Mouse (Mus musculus) urinary bladder, postnatal 25 days (tissue): ENCODE results near the gene Wdfy3.
"Not testable (repeated sequence)": the region's sequence is repeated elsewhere in the genome, so short reads cannot be mapped to it uniquely, and the experiment has no call there.

Experiments
- DNase-seq: peaks from one replicate; pipeline ENCODE4 v3.0.0; 2022; ENCODE audit warnings: low spot score

Gene Wdfy3

GRCm38 (mm10) chr5:102069767-102070413 is at the start of gene Wdfy3:
TSS of gene Wdfy3 (minus strand) at chr5:102069921.
- peak; percentile 75 for DNase-seq

- no peak for DNase-seq
Measured at GRCm38 (mm10) chr5:102113009-102113408, 43.3 kb upstream of the Wdfy3 start.

DNA sequence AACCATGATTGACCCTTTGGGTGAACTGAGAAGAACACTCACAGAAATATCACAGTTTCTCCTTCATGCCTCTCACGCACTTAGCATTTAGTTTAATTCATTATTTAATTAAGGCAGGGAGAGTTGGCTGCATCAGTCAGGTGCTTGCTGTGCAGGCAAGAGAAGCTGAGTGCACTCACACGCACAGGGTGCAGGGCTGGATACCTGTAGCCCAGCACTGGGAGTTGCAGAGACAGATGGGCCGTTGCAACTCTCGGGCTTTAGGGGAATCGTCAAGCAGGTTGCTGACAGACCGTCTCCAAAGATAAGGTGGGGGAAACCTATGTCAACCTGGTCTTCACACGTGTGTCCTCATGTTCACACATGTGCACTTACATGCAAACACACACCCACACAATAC is 42.3 kb upstream of the Wdfy3 start:
- DNase-seq: no peak

- DNase-seq: no peak
Measured at GRCm38 (mm10) chr5:102110031-102110430, 40.3 kb upstream of the Wdfy3 start.

DNA sequence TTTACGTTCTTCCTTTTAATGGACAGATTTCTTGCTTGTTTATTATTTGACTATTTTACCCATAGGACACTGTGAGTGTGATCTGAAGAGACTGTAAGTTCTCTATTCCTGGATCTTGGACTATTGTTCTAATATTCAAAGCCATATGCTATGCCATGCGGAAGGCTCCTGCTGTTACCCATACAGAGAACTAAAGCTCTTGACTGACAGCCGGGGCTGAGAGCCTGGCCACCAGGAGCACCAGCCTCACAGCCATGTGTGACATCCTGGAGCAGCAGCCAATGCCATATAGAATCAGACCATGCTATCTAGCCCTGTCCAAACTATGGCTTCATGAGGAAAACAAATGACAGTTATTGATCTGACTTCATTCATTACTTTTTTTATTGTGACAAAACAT is 36.2 kb upstream of the Wdfy3 start:
- DNase-seq: no peak

DNA sequence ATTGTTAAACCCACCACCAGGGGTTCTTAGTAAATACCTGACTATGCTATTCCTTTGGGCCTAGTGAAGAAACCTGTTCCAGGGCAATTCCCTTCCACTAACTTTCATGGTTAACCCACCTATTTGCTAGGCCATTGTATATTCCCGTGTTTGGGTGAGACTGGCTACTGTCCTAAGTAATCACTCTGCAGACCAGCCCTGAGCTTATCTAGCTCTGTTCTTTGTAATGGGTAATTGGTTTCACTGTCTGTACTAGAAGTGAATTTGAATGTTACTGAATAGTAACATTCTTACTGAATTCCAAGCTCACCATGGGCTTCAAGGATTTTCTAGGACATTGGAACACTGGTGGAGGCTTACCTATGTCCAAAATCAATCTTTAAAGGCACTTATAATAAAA is 32.1 kb upstream of the Wdfy3 start:
- not testable (repeated sequence) for DNase-seq

DNA sequence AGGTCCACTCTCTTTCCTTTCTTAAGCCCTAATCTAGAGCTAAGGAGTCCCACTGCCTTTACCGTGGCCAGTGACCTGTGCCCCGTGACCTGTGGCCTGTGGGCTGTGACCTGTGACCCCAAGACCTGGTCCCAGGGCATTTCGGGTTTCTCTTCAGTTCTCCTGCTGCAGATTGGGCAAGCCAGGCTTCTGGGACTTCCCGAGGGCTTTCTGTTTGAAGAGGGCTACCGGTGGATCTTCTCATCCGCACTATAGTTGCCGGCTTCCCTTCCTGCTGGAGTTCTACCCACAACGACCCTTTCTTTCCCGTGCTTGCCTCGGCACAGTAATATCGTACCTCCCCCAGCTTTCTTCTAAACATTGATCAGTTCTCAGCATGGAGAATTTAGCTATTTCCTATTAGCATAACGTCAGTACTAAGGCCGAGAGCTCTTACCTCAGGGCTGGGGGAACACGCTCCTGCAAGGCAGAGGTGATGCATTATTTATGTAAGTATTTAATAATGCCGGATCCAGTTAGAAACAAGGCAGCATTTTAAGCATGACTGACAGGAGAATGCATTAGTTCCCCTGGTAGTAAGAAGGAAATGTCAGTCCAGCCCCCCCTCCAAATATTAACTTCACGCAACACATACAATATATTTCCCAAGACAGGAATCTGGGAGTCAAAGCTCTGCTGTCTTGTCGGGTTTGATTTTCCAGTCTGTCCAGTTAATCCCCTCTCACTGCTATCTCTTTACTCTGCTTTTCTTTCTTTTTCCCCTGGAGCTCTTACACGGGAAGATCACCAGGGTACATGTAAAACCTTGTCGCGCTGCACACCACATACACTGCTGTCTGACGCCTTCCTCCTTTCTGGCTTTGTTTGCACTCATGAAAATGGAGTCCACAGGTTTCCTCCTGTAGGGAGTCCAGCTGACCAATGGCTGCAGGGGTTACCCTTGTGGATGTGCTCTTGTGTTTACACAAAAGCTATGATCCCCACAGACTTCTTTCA is 30.8 kb upstream of the Wdfy3 start:
- DNase-seq: no peak

DNA sequence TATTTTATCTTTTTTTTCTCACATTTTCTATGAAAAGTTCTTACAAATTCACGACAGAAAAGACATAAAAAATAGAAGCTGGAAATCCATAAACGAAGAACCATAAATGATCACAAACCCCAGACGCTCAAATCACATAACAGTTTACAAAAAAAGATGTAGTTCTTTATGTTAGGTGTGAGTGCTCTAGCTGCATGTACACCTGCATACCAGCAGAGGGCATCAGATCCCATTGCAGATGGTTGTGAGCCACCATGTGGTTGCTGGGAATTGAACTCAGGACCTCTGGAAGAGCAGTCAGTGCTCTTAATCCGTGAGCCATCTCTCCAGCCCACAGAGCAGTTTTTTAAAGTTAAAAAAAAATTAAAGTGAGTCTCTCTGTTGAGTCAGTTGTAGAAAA is 25.9 kb upstream of the Wdfy3 start:
- DNase-seq: no peak

- DNase-seq: no peak
Measured at GRCm38 (mm10) chr5:102090686-102091085, 21.0 kb upstream of the Wdfy3 start.

DNA sequence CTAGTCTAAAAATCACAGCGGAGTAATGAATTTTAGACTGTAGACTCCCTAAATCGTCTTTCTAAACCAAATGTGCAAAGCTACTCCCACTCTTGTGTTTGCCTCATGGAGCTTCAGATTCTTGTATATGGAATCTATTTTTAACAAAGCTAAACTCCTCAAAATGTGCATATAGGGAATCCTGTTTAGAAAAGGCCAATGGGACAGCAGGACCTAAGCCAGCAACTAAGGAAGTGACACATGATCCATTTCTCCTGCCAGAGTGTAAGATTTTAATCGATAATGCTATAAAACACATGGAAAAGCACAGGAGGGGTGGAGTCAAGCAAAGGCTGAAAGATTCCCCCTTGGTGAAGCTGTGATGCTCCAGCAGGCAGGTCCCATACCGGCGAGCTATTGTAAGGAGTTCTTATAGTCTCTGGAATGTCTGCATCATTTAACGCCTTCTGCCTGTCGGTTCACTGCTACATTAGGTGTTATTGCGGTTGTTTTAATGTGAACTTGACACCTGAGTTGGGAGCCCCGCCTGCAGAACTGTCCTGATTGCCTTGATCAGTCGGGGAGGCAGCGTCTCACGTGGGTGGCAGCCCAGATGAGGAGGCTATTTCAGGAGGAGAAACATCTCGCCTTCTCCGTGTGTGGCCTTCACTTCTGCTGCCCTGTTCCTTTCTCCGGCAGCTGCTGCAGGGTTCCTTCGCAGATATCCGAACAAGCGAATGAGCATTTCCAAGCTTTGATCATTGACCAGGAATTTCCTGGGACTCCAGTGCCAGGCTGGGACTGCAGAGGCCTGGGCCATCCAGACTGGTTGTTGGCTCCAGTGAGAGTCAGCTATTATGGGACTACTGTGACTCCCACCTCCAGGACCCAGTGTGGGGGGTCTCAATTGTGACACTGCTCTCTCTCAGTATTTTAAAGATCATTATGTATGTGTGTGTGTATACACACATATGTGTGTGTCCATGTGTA is 15.3 kb upstream of the Wdfy3 start:
- DNase-seq: no peak

DNA sequence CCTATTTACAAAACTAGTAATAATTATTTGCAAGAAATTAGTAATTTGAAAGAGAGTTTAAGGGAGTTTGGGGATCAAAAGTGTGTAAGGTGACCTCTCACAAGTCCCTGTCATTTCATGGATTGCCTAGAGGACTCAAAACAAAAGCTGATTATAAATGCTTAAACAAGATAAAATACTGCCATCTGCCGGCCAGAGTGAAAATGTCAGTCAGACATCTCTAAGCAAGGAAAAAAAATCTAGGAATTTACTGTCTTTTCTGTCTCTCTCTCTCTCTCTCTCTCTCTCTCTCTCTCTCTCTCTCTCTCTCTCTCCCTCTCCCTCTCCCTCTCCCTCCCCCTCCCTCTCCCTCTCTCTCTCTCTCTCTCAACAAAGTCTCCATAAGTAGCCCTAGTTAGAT is 4.4 kb upstream of the Wdfy3 start:
- DNase-seq: peak; percentile 52

DNA sequence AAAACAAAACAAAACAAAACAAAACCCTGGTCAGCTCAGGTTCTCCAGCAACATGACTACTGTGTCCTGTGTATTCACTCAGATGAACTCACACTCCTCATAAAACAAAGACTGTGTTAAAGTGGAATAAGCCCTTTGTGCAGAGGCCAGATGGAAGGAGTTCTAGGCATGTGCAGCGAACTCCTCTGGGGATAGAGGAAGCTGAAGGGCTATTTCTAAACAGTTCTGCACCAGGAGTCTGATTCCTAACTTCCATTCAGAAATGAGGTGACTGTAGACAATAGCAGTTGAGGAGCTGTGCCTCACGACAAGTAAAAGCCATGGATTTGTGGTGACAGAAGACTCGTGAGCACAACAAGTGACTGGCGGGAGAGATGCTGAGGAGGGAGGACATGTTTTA is 2.3 kb upstream of the Wdfy3 start:
- DNase-seq: no peak

DNA sequence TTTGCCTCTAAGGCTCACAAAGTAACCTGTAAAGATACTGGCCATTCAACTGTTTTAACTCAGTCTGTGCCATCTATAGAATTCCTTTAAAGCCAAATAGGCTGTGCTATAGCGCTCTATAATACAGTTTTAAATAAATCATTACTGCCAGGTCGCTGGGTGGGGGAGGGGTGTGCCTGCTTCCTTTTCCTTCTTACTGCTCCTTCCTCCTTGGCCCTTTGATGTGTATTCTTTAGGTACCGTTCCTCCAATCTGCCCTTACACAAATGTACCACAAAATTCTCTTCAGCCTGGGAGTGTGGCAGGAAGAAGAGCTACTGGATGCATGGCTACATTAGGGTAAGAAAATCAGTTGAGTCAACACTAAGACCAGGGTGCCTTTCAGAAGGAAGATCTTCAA is 1.5 kb upstream of the Wdfy3 start:
- no peak for DNase-seq

DNA sequence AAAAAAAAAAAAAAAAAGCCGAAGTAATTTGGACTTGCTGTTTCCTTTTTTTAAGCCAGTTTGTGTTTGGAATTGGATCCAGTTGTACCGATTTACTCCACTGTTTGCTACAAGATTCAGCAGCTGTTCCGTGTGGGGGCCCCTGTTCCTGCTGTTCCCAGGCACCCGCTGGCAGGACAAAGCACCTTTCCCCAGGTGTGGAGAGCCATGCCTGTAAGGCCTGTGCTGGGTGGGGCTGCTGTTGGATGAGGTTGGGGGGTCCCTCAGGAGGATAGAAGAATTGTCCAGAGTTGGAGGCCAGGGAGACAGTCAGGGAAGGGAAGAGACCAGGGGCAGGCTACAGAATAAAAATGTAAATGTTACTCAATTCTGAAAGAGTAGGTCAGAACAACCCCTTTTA is 1.1 kb upstream of the Wdfy3 start:
- no peak for DNase-seq

DNA sequence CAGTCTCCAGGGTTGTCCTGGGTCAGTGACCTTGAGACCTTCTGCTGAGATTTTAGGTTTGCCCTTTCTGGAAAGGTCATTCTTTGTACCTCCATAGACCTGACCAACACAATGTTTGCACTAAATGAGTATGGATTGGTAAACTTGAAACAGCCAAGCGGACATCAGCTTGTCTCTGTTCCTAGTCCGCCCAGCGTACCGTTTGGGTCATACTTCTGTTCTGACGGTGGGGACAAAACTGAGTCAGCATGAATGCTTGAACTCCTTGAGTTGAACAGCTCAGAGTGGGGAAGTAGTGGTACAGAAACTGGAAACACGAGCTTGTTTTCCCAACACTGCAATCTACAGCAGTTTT is 670 bp upstream of the Wdfy3 start:
- no peak for DNase-seq

DNA sequence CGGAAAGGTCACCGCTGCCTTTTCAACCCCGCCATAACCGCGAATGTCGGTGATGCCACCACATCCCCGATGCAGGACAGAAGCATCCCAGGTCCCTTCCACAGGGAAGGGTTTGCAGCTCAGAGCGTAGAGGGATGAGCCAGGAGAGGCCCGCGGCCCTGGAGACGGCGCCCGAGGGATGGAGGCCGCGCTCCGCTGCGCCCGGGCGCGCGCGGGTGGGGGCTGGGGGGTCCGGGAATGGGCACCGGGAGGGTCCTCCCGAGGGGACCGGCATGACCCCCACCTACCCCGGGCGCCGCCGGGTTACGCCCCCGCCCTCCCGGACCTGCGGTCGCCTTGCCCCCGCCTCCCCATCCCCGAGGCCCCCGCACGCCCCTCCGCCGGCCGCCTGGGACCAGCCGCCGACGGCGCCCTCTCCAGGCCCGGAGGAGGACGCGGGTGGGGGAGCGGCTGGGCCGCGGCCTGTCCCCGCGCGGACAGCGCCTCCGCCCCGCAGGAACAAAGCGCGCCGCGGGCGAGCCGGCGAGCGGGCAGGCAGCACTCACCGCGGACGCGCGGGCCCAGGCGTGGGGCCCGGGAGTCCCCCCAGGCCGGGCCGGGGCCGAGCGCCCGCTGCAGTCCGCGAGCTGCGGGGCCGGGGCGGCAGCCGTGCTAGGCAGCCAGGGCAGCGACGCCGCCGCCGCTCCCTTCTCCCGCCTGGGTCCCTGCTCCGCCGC is 512 bp downstream of the Wdfy3 start:
- peak; percentile 49 for DNase-seq

- DNase-seq: no peak
Measured at GRCm38 (mm10) chr5:102066458-102066857, 3.3 kb downstream of the Wdfy3 start.

DNA sequence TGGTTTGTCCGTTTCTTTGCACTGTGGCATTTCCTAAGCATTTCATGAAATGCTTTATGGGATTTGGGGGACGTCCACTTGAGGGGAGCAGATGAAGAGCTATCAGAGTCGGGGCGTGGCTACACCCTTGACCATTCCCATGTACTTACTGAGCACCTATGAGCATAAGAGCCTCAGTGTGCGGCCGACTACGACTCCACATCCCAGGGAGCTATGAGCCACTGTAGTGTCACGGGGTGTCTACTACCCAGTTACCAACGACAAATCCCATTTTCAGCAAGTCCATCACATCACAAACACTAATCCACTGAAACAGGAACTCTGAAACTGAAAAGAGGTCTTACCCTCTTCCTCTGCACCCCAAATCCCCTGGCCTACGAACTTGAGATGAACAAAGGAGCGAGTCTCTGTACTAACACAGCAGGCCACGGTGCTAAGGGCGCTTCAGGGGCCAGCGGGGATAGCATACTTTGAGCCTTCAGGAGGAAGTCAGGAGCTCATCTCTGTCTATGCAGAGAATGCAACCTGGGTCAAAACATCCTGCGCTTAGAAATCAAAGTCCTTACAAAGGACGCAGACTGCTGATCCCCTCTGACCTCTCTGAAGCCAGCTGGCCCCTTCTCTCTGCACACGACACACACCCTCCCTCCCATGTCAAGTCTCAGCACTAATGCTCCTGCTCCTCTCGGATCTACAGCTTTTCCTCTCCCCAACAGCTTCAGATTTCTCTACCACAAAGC is 6.5 kb downstream of the Wdfy3 start:
- no peak for DNase-seq

DNA sequence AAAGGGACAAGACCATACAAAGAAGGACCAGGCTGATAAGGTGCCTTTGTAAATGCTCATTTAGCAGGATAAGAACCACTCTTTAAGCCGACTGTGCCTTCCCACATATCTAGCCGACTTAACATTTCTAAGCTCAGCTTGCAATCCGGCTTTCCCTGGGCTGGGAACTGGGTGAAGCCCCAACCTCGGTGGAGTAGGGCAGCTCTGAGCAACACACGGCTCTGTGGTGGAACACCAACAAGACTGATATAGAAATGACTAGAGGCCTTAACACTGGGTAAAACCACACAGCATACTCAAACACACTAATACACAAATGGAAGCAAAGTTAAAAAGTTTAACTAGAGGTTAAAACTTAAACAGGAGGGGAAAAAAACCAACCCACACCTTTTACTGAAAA is 7.9 kb downstream of the Wdfy3 start:
- DNase-seq: no peak

DNA sequence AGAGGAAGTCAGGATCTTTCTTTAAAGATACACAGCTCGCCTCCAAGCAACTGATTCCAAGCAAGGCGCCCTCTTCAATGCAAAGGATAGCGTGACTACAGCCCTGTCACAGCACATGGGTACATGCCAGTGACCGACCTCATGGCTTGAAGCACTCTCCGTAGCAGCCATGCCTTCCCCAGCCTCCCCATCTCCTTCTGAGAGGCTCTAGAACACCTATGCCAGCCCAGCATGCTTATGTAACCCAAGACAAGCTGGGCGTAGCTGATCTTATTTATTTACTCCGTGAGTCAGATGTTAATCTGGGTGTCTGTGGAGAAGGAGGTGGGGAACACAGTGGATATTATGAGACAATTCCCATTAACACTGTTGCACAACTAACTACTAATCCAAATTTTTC is 13.8 kb downstream of the Wdfy3 start:
- no peak for DNase-seq

GRCm38 (mm10) chr5:102055130-102055641 is 14.5 kb downstream of the Wdfy3 start:
- no peak for DNase-seq
